Mouse (Mus musculus): ENCODE measurements around the gene Cenpp.

Gene Cenpp

GRCm38 (mm10) chr13:49538693-49539092, 113.9 kb downstream of the Cenpp start:
- DNase-seq (ENCODE audit: extremely low read depth, low read depth), result no peak

DNA sequence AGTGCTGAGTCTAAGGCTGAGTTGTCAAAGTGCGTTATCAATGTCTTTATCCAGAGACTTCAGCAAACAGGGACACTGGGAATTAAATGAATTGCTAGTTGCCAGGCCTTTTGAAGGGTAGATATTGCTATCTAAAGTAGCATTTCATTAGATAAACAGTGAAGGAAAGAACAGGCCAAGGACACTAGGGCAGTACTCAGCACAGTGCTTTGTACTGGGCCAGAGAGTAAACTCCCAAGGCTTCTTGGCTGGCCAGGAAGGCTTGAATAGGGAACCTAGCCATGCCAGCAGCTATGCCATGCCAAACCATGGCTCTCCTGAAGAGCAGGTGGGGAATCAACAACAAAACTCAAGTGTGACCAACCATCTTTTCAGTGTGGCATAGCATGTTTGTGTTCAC, 115.6 kb downstream of the Cenpp start:
- no peak for DNase-seq (ENCODE audit: extremely low read depth, low read depth)

- no peak for DNase-seq (ENCODE audit: extremely low read depth, low read depth)
Measured at GRCm38 (mm10) chr13:49530636-49531035, 121.9 kb downstream of the Cenpp start.

- no peak for DNase-seq (ENCODE audit: extremely low read depth, low read depth)
Measured at GRCm38 (mm10) chr13:49526235-49526634, 126.3 kb downstream of the Cenpp start.

GRCm38 (mm10) chr13:49518761-49519160, 133.8 kb downstream of the Cenpp start:
- no peak for DNase-seq (ENCODE audit: extremely low read depth, low read depth)

- no peak for DNase-seq (ENCODE audit: extremely low read depth, low read depth)
Measured at GRCm38 (mm10) chr13:49507176-49507575, 145.4 kb downstream of the Cenpp start.

DNA sequence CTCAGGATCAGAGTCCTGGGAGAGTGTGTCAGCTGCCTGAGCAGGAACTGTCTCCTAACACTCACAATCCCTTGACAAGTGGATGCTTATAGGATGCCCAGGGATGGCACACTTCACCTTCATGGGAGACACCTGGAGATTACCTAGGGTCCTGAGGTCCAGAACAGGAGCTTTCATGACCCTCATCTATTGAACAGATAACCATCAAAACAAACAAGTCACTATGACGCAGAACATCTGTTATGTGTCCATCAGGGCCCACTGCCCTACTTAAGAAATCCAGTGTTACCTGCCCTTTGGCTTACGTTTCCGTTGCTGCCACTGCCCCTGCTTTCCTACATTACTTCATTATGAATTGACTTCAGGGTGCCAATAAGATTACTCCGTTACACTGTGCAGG, 146.8 kb downstream of the Cenpp start:
- no peak for DNase-seq (ENCODE audit: extremely low read depth, low read depth)

- DNase-seq (ENCODE audit: extremely low read depth, low read depth), result no peak
Measured at GRCm38 (mm10) chr13:49504510-49504909, 148.1 kb downstream of the Cenpp start, which contains the start of gene Ecm2. TSS of gene Ecm2 (plus strand) at chr13:49504810.

DNA sequence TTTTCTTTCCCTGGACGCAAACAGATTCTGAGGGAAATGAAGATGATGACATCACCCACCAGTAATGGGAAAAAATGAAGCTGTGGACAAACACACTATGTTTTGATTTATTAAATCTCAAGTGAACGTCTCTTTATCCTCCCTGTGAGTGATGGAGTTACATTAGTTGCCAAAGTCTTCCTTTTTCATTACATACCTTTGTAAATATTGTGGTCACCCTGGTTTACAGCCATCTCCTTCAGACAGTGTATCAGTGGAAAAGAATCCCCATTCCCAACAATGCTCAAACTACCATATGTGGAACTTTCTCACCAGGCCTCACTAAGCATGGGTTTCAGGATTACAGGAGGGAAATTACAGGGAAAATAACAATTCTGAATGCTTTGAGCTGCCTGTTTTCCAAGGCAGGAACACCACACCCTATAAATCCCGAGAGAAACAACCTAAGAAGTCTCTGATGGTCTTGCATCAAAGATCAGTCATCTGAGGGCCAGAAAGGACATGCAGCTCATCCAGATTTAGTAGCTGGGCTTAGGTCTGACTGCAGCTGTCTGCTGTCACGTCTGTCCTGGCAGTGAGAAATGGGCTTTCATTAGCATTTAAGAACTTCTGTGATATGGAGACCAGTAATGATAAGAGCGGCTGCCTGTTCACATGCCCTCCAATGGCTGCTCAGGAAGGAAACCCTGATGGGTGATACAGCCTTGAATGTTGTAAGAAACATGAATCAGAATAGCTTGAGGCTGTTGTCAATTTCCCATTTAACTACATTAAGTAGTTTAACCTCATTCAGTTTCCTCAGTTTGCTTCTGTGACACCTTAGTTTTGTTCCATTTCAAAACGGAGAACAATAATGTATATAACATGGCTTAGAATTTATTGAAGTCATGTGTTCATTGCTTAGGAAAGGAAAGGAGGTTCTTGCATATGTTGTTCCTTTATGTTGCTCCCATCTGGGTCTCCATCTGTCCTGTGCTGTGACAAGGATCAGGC, 159.9 kb downstream of the Cenpp start, which contains the start of gene Tes3-ps:
Gene Tes3-ps (plus strand): TSS at position 943 of the 993 bp plus-strand sequence.
- DNase-seq (ENCODE audit: extremely low read depth, low read depth), result no peak

DNA sequence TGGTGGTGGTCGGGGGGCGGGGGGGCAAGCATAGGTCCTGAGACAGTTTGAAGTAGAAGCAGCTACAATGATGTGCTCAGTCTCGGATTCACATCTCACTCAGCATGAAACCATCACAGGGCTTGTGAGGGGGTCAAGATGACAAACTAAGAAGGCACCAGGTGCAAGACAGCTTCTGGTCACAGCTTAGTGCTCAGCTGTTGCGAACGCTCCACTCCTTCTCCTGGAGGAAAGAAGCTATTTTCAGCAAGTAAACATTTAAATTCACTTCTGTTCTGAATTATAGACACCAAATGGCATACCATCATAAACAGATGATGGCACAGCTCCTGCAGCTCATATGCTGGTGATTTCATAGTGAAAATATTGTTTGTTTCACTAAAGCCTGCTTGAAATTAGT, 167.2 kb downstream of the Cenpp start:
- DNase-seq (ENCODE audit: extremely low read depth, low read depth), result no peak

GRCm38 (mm10) chr13:49480551-49480950, 172.0 kb downstream of the Cenpp start:
- no peak for DNase-seq (ENCODE audit: extremely low read depth, low read depth)

DNA sequence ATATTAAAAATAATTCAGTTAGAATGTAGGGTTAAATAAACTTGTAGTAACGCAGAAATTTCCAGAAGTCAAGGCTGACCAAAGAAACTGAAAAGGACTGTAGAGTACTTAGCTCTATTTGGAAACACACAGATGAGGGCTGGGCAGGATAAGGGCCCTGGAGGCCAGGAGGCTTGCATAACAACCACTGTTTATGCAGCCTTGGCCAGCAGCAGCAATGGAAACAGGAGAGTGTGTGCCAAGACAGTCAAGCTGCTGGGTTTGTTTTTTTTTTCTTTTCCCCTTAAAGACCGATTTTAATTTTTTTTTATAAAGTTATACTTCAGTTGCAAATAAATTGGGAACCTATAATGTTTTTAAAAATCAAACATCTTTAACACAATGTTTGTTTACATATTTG, 172.5 kb downstream of the Cenpp start:
- DNase-seq (ENCODE audit: extremely low read depth, low read depth), result no peak

DNA sequence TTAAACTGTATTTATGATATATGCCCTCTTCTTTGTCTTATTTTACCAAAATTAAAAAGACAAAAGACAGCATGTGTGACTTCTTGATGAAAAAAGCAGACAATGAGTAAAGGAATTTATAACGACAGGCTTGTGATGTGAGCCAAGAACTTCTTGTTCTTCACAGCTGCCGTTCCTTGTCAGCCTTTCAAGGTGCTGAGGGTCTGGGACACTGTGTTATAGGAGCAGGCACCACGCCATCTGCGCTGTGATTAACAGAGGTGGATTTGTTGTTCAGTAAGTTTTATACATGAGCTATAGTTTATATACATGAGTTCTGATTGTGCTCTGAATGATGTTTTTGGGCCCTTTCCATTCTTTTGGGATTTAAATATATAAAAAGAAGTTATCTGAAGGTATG, 173.2 kb downstream of the Cenpp start:
- DNase-seq (ENCODE audit: extremely low read depth, low read depth), result no peak

DNA sequence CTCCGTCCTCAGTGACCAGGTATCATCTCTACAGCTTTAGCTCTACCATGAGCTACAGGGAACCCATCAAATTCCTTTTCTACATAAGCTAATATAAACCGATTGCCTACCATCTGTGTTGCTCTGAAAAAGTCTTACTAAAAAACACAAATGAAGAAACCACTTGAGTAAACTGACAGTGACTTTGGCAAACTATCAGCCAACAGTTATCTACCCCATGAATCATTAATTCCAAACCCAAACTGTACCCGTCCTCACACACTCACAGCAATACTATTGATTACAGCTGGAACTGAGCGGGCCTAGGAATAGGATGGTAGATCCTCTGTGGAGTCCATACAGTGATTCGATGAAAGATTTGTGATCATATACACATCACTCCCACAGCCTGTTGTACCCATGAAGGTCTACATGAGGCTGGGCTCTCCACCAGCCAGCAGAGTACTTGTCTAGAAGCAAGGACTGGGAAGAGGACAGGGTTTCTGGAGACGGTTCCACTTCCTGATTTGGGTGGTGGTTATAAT, 173.7 kb downstream of the Cenpp start:
- no peak for DNase-seq (ENCODE audit: extremely low read depth, low read depth)

DNA sequence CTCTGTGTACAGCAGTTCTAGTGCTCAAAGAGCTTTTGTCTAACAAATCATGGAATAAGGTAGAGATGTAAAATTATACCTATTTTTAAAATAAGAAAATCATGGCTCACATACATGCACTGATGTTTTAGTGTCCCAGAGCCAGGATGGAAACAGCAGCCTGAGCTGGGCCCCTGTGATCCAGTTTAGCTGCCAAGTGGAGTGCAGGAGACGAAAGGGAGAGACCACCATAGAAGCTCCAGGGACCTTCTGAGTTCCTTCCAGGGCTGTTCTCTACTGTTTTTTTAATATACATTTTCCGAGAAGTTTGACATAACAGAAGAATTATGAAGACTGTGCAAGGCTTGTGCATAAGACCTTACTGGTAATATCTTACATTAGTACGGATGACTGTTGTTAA, 174.7 kb downstream of the Cenpp start:
- DNase-seq (ENCODE audit: extremely low read depth, low read depth), result no peak

DNA sequence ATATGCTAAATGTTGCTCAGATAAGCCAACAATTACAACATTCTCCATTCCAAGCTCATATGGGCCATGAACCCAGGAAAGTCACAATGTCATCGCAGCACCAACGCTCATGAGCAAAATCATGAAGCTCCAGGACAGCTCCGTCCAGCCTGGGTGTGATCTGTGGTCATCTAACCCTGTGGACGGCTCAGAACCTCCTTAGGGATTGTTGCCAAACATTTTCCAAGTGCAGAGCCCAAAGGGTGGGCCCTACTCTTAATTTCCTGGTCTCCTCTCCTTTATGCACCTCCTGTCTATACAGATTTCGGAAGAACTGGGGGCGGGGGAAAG, 179.9 kb downstream of the Cenpp start:
- DNase-seq (ENCODE audit: extremely low read depth, low read depth), result no peak

DNA sequence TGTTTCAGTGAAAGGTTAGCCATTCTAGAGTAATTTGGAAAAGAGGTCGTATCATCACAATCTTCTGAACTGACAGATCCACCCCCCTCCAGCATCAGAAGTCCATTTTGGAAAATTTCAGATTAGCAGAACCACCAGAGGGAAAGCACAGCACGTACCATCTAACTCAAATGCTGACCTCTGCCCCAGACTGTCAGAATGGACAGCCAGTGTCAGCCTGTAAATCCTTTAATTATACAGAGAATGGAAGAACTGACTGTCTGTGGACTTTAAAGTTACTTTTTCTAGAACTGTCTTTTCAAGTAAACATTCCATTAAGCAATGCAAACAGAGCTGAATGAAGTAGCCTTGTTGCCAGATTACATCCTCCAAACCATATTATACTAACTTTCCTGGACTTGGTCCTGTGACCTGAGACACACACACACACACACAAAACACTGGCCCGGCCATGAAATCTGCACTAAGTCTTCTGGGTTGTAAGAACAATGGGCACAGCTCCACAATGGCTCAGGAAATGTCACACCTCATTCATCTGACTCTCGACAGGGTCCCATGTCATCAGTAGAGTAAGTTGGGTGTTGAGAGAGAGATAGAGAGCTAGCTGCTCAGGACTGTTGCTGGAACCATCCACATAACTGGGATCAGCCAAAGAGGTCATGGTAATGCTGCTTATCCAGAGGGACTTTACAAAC, 180.5 kb downstream of the Cenpp start:
- DNase-seq (ENCODE audit: extremely low read depth, low read depth), result no peak

DNA sequence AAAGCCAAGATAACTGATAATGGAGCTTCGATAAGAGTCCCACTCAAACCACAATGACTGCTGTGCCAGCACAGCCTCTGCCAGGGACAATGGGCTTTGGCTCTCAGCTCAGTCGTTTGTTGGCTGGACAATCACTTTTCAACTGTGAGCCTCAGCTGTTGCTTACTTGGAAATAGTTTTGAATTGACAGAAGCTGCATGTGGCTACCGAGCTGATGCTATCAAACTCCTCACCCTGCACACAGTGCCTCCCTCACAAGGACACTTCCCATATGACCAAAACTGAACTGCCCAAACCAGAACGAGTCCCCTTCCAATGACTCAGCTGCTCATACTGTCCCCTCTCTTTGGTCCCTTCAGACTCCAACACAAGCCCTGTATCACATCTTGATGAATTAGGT, 181.8 kb downstream of the Cenpp start:
- DNase-seq (ENCODE audit: extremely low read depth, low read depth), result no peak

DNA sequence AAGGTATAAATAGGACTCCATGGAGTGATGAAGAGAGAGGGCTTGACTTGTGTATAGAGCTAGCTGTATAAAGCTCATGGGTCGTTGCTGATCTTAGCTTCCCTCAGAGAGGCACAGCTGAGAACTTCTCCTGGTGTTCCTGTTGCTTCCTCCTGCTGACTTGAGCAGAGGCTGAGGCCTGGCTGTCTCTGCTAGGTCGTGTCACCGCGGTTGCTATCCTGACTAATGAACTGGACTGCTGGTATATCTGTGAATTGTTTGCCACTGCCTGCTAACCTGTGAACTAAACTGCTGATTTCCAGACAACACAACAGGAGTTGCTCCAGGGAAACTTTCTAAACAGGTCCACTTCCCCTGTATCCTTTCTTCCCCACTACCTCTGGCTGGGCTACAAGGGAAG, 182.3 kb downstream of the Cenpp start:
- no peak for DNase-seq (ENCODE audit: extremely low read depth, low read depth)

DNA sequence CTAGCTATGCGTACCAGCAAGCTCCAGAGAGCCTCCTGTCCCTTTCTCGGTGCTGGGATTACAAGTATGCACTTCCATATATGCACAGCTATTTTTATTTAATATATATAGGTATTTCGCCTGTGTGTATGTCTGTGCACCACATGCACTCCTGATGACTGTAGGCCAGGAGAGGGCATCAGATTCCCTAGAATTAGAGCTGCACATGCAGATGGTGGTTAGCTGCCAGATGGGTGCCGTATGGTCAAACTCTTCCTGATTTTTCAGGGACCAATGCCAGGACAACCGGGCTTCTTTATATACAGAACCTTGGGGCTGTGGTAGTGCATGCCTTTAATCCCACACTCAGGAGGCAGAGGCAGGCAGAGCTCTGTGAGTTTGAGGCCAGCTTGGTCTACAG, 183.6 kb downstream of the Cenpp start:
- no peak for DNase-seq (ENCODE audit: extremely low read depth, low read depth)

GRCm38 (mm10) chr13:49467585-49467984, 185.0 kb downstream of the Cenpp start:
- no peak for DNase-seq (ENCODE audit: extremely low read depth, low read depth)

DNA sequence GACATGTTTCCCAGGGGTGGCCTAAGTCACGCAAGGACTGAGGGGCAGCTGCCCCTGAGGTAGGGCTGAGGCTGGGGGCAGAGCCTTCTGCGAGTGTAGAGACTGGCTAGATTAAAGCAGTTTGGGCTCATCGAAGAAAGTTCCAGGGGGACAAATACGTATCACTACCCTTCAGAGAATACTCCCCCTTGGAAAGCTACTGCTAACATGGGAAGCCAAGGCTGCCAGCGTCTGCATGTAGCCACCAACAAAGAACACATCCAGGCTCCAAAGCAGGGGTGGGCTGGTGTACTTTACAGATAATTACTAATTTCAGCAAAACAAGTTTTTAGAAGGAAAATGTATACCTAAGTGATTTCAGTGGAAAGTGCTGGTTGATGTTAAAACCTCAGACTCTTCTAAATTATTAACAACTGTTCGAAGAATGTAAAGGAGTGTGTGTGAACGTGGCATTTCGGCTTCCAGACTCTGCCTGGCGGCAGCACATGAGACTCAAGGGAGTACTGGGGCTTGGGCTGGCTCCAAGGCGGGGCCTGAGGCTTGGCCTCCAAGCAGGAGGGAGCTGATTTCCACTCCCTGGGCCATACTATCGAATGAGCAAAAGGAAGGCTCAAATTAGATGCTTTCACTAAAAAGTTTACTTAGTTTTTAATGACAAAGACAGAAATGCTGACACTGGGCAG, 186.1 kb downstream of the Cenpp start:
- no peak for DNase-seq (ENCODE audit: extremely low read depth, low read depth)
